Mouse (Mus musculus): Measurements from ENCODE around the gene Ctnnbl1.

- TF ChIP-seq POLR2A (IDR thresholded peaks at IDR 0.05; ENCODE audit: low read depth, low read length) (no peak), CTCF (IDR thresholded peaks at IDR 0.05; ENCODE audit: extremely low read depth, insufficient read depth, insufficient read length, insufficient replicate concordance) (no peak)
These were observed 46.0 kb downstream of the Ctnnbl1 start for GRCm38 (mm10) chr2:157783152-157783551.
